Mouse (Mus musculus) hindbrain, embryonic 16.5 days (tissue): Measurements from ENCODE around the gene Cacna1a. TPM values are rescaled to one million over a fixed set of nuclear protein-coding genes. Genes with fewer than 3 reads are reported as not detected.
A peak's percentile ranks its signal among the peaks of the same experiment; 100 is the strongest.

Experiments
- ATAC-seq: fragments of 200-750 bp; cut with Nextera tagmentation; 2 replicates; pipeline ENCODE4 v1.8.0; 2017; ENCODE audit warnings: moderate TSS enrichment, moderate library complexity
- H3K27ac ChIP-seq: fragments of 300-500 bp; sonication (generic); 2 replicates; pipeline ENCODE4 v1.5.1; 2014; ENCODE audit warnings: low read depth, mild to moderate bottlenecking, control low read depth, low read length, moderate library complexity
- H3K27me3 ChIP-seq: fragments of 300-500 bp; sonication (generic); replicated peaks from 2 replicates; pipeline ENCODE4 v1.6.1; 2014; ENCODE audit warnings: low read length; ENCODE audit not compliant: control insufficient read depth, insufficient read depth
- H3K36me3 ChIP-seq: fragments of 300-500 bp; sonication (generic); 2 replicates; pipeline ENCODE4 v1.6.1; 2014; ENCODE audit warnings: mild to moderate bottlenecking, low read length, moderate library complexity, mixed read lengths; ENCODE audit not compliant: control insufficient read depth, insufficient read depth
- H3K4me1 ChIP-seq: fragments of 300-500 bp; sonication (generic); 2 replicates; pipeline ENCODE4 v1.6.1; 2014; ENCODE audit warnings: low read depth, low read length; ENCODE audit not compliant: control insufficient read depth, insufficient read depth
- H3K4me2 ChIP-seq: fragments of 300-500 bp; sonication (generic); 2 replicates; pipeline ENCODE4 v1.6.1; 2014; ENCODE audit warnings: mild to moderate bottlenecking, low read length, control low read depth, moderate library complexity
- H3K4me3 ChIP-seq: fragments of 300-500 bp; sonication (generic); 2 replicates; pipeline ENCODE4 v1.5.1; 2014; ENCODE audit warnings: mild to moderate bottlenecking, low read length, control low read depth, moderate library complexity
- H3K9ac ChIP-seq: fragments of 300-500 bp; sonication (generic); 2 replicates; pipeline ENCODE4 v1.6.1; 2014; ENCODE audit warnings: low read depth, mild to moderate bottlenecking, control low read depth, low read length, moderate library complexity
- H3K9me3 ChIP-seq: fragments of 300-500 bp; sonication (generic); 2 replicates; pipeline ENCODE4 v1.6.1; 2014; ENCODE audit warnings: mild to moderate bottlenecking, low read length, moderate library complexity; ENCODE audit not compliant: control insufficient read depth
- WGBS: fragments of 180-500 bp; shearing (Covaris S2); extraction: QIAGEN DNeasy Blood & Tissue Kit; methylation state at CpG from one replicate; pipeline ENCODE4 v1.1.7; 2014; 5-methylcytosine and 5-hydroxymethylcytosine counted together
- polyA plus RNA-seq: library from polyadenylated mRNA; unstranded; fragments of >200 nt; fragmentation: Nextera tagmentation; extraction: Ambion mirVana; gene quantifications from 2 replicates; pipeline ENCODE4 v1.2.1, GENCODE M21; 2015

Gene Cacna1a
- polyA plus RNA-seq: 15.7 and 17.1 TPM in 2 replicates

DNA sequence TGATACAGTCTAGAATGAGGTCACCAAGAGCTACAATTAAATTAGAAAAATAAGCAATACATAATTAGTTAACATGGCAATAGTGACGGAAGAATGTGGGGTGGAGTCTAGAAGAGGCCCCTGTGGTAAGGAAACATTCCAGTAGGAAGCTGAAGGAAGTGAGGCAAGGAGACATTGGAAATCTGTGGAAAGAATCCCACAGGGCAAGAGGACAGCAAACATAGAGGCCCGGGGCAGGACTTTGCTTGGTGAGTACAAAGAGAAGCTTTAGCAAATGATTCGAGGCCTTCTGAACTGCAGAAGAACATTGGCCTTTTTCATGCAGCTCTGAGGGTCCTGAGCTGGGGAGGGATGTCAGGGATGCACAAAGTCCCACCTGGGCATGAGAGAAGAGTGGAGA lies at the start of gene Cacna1a:
Cacna1a (plus strand) TSS at position 166 of the 400 bp plus-strand sequence.
- WGBS: 80% methylated on average over 3 of the region's 3 CpGs
- H3K27ac ChIP-seq: no peak within 1 kb of the TSS
- no peak within 1 kb of the TSS for H3K4me3 ChIP-seq
- no peaks in the 10 kb centered on the region for H3K27me3 ChIP-seq
- H3K9ac ChIP-seq: no peak within 1 kb of the TSS
- no peaks in the 10 kb centered on the region for H3K36me3 ChIP-seq
- no peaks in the 10 kb centered on the region for H3K9me3 ChIP-seq
- H3K4me2 ChIP-seq: no peak within 1 kb of the TSS
- H3K4me1 ChIP-seq: no peaks in the 10 kb centered on the region
- ATAC-seq: no peak

DNA sequence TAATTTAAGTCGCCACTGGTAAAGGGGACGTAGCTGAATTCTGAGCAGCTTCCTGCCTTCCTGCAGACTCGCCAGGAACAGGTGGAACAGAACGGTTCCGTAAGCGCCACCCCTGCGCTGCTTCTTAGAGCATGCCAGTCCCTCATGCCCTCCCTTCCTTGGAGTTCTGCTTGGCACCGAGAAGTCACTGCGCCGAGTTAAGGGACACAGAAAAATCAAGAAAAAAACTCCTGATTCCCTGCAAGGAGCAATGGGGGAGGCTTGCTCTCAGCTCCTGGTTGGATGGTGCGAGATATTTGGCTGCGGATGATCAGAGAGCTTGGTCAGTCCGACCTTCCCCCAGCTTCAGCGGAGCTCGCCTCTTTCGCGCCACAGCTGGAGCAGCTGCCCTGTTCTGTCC lies 49.7 kb upstream of the Cacna1a start:
- H3K9me3 ChIP-seq: no peaks in the 10 kb centered on the region
- ATAC-seq: no peak
- H3K9ac ChIP-seq: peak overlapping the region; percentile 36; the same call in 1 of the 2 replicates
- H3K27ac ChIP-seq: no peak overlapping the region
- H3K4me1 ChIP-seq: peaks cover 8% of the 10 kb centered on the region
- peak overlapping the region; percentile 62 for H3K4me2 ChIP-seq
- H3K36me3 ChIP-seq: no peaks in the 10 kb centered on the region
- 9% methylated on average over 17 of the region's 17 CpGs for WGBS
- H3K4me3 ChIP-seq: peak overlapping the region; percentile 35
- H3K27me3 ChIP-seq: peaks cover 12% of the 10 kb centered on the region

DNA sequence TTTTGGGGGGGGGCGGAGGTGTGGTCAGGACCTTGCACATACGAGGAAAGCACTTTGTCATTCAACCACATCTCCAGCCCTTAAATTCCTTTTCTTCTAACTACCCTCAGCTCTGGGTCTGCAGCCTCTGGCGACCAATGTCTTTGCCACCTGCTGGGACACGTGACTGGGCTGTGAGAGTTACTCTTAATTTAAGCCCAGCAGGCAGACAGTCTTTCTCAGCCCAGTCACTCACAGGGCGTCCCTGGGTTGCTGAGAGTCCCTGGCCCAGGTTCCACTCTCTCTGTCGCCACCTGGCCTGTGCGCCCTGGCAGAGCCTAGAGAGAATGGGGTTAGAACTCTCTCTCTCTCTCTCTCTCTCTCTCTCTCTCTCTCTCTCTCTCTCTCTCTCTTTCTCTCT lies 48.9 kb upstream of the Cacna1a start:
- 6% methylated on average over 7 of the region's 7 CpGs for WGBS
- Histone ChIP-seq H3K4me1 (peaks cover 8% of the 10 kb centered on the region), H3K27ac (no peak overlapping the region), H3K9ac (no peak overlapping the region), H3K27me3 (peaks cover 12% of the 10 kb centered on the region), H3K4me3 (no peak overlapping the region), H3K9me3 (no peaks in the 10 kb centered on the region), H3K36me3 (no peaks in the 10 kb centered on the region), H3K4me2 (no peak overlapping the region)
- ATAC-seq: no peak

DNA sequence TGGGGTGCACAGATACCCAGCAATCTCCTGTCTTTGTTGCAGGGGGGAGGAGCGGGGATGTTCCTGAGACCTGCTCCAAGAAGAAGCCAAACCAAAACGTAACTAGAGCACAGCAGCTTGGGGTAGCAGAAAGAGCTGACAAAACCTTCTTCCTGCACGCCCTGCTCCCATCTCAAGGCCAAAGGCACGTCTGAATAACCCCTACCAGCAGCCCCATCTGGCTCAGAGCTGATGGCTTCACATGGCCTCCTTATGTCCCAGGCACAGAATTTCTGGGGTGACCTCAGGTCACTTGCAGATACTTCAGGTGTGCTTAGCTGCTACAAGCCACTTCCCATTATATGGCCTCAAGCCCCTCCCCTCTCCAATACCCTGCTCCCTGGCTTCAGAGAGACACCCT lies 48.4 kb upstream of the Cacna1a start:
- H3K9ac ChIP-seq: no peak overlapping the region
- no peak overlapping the region for H3K4me3 ChIP-seq
- no peaks in the 10 kb centered on the region for H3K36me3 ChIP-seq
- WGBS: 58% methylated on average over 4 of the region's 4 CpGs
- H3K9me3 ChIP-seq: no peaks in the 10 kb centered on the region
- H3K27ac ChIP-seq: no peak overlapping the region
- no peak for ATAC-seq
- H3K27me3 ChIP-seq: peaks cover 12% of the 10 kb centered on the region
- no peak overlapping the region for H3K4me2 ChIP-seq
- H3K4me1 ChIP-seq: peaks cover 8% of the 10 kb centered on the region

DNA sequence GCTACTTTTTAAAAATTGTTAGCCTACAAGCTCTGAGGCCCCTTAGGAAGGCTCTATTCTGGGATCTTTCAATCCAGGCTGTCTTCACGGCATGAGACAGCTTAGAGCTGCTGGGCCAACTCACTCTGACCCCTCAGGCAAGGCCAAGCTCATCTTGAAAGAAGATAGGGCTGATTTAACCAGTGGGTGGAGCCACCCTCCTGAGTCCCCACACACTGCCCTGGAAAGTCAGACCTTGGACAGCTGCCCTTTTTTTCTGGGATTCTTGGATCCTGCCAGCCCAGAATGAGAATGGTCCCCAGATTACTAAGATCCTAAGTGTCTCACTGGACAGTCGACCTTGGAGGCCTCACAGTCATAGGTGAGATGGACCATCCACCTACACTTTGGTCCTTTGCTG lies 47.6 kb upstream of the Cacna1a start:
- no peaks in the 10 kb centered on the region for H3K9me3 ChIP-seq
- WGBS: 23% methylated on average over 2 of the region's 2 CpGs
- H3K27me3 ChIP-seq: peaks cover 12% of the 10 kb centered on the region
- no peak overlapping the region for H3K27ac ChIP-seq
- H3K36me3 ChIP-seq: no peaks in the 10 kb centered on the region
- no peak for ATAC-seq
- peaks cover 8% of the 10 kb centered on the region for H3K4me1 ChIP-seq
- H3K4me3 ChIP-seq: no peak overlapping the region
- H3K9ac ChIP-seq: no peak overlapping the region
- no peak overlapping the region for H3K4me2 ChIP-seq

DNA sequence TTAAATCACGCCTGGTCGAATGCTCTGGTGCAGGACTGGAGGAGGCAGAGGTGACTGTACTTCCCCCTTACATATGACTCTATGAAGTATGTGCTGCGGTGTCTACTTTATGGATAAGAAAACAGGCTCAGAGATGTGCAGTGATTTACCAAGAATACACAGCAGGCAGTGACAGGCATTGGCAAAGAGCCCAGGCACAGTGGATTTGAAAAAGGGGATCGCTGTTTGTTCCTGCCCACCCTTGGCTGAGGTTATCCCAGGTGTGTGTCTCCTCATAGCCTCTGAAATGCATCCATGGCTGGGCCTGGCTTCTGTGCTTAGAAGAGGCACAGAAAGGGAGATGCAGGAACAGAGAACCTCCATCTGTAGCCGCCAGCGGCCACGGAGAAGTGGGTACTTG lies 42.7 kb upstream of the Cacna1a start:
- H3K4me2 ChIP-seq: no peak overlapping the region
- whole genome bisulfite sequencing: 74% methylated on average over 7 of the region's 7 CpGs
- no peak for ATAC-seq

DNA sequence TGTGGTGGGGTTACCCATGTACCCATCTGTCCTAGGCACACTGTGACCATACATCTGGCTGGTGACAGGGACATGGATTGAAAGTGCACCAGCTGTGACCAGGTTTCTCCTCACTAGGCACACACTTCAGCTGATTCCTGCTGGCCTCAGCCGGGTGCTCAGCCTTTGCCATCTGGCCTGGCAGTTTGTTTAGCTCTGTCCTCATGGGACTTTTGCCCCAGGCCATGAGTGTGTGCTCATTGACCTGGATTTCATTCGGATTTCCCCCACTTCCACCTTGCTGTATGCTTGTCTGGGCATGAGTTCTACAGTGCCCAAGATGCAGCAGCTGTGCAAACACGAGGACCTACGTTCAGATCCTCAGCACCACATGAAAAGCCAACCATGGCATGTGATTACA lies 41.8 kb upstream of the Cacna1a start:
- ATAC-seq: no peak
- Histone ChIP-seq H3K9ac (no peak overlapping the region), H3K4me2 (no peak overlapping the region), H3K9me3 (no peaks in the 10 kb centered on the region), H3K36me3 (no peaks in the 10 kb centered on the region), H3K4me3 (no peak overlapping the region), H3K4me1 (no peaks in the 10 kb centered on the region), H3K27me3 (no peaks in the 10 kb centered on the region), H3K27ac (no peak overlapping the region)
- whole genome bisulfite sequencing: 62% methylated on average over 4 of the region's 4 CpGs

More for the DNA sequence above, 42.7 kb upstream of the Cacna1a start:
- no peak overlapping the region for H3K4me3 ChIP-seq
- H3K9me3 ChIP-seq: no peaks in the 10 kb centered on the region
- H3K4me1 ChIP-seq: no peaks in the 10 kb centered on the region
- no peak overlapping the region for H3K9ac ChIP-seq
- H3K27me3 ChIP-seq: no peaks in the 10 kb centered on the region
- no peak overlapping the region for H3K27ac ChIP-seq
- no peaks in the 10 kb centered on the region for H3K36me3 ChIP-seq

DNA sequence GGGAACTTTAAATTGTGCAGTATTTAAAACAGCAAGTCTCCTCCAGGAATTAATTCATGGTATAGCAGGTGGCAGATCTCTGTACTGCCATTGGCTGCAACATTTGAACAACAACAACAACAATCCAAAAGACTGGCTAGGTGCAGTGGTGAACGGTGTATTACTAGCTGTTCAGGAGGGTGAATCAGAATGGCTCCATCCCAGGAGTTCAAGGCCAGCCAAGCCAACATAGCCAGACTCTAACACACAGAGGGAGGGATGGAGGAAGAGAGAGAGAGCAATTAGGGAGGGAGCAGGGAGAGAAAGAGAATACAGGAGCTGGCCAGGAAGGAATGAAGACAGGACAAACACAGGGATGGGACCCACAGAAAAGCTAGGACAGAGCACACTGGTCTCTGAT lies 38.7 kb upstream of the Cacna1a start:
- no peak for ATAC-seq
- Histone ChIP-seq H3K4me2 (no peak overlapping the region), H3K27ac (no peak overlapping the region), H3K36me3 (no peaks in the 10 kb centered on the region), H3K27me3 (no peaks in the 10 kb centered on the region), H3K9me3 (no peaks in the 10 kb centered on the region), H3K4me1 (no peaks in the 10 kb centered on the region), H3K9ac (no peak overlapping the region), H3K4me3 (no peak overlapping the region)
- WGBS: 79% methylated on average over 1 of the region's 1 CpGs

DNA sequence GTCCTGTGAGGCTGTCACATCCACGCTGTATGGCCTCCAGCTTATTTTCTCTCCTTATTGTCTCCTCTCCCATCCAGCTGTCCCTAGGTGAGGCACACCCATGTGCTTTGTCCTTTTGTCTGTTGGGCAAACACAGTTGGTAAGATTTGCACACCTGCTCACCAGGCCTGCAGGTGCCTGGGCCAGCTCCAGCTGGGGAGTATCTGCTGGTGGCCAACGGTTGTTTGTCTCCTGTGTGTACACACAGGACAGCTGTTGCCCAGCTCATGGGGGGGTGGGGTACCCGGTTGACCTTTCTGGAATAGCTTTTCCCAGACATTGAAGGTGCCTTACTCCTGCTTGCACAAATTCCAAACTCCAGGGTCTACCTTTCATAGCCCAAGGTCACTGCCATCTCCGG lies 37.3 kb upstream of the Cacna1a start:
- ATAC-seq: no peak
- Histone ChIP-seq H3K36me3 (no peaks in the 10 kb centered on the region), H3K4me1 (no peaks in the 10 kb centered on the region), H3K27ac (no peak overlapping the region), H3K4me3 (no peak overlapping the region), H3K27me3 (no peaks in the 10 kb centered on the region), H3K4me2 (no peak overlapping the region), H3K9me3 (no peaks in the 10 kb centered on the region), H3K9ac (no peak overlapping the region)
- WGBS: 68% methylated on average over 4 of the region's 4 CpGs

DNA sequence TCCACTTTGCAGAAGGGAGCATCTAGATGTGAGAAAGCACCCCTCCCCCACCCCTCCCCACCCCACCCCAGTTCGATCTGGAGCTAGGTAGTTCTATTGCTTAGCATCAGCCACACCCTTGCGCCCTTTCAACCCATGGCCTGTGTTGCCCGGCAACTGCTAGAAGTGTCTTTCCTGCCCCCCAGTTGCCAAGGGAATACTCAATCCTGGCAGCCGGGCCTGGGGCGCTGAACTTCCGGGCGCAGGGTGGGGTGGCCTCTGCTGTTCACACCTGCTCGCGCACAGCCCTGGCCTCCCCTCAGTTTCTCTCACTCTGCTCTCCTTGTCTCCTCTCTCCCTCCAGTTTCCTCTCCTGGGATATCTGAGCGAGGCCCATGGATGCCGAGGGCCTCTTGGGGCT lies 31.8 kb upstream of the Cacna1a start:
- 51% methylated on average over 11 of the region's 11 CpGs for WGBS
- no peaks in the 10 kb centered on the region for H3K4me1 ChIP-seq

More for the DNA sequence above, 31.8 kb upstream of the Cacna1a start:
- H3K9me3 ChIP-seq: no peaks in the 10 kb centered on the region
- no peak for ATAC-seq
- H3K27ac ChIP-seq: no peak overlapping the region
- no peaks in the 10 kb centered on the region for H3K27me3 ChIP-seq
- no peaks in the 10 kb centered on the region for H3K36me3 ChIP-seq
- H3K4me2 ChIP-seq: no peak overlapping the region
- H3K9ac ChIP-seq: no peak overlapping the region; the same call in 1 of the 2 replicates
- no peak overlapping the region for H3K4me3 ChIP-seq
